Mouse (Mus musculus): ENCODE data around the gene Slc30a1. TPM values are rescaled to one million over a fixed set of nuclear protein-coding genes. Genes with fewer than 3 reads are reported as not detected.
A peak's percentile ranks its signal among the peaks of the same experiment; 100 is the strongest.

The Slc30a1 gene
- polyA plus RNA-seq, 1 experiment from 2014 or later = 2.1 TPM

GRCm38 (mm10) chr1:191926681-191927080 is 20.1 kb downstream of the Slc30a1 start:
- Histone ChIP-seq H3K4me3 (ENCODE audit: low read depth, low read length) (no peak overlapping the region), H3K4me1 (ENCODE audit: control insufficient read depth, insufficient read depth, low read length) (no peaks in the 10 kb centered on the region), H3K27me3 (ENCODE audit: control insufficient read depth, insufficient read depth, low read length) (no peaks in the 10 kb centered on the region), H3K27ac (ENCODE audit: low read depth, low read length) (no peak overlapping the region), H3K9me3 (ENCODE audit: control insufficient read depth, low read length) (no peaks in the 10 kb centered on the region), H3K4me2 (ENCODE audit: low read depth) (no peak overlapping the region), H3K36me3 (ENCODE audit: control insufficient read depth, insufficient read depth, low read length) (no peaks in the 10 kb centered on the region), H3K9ac (ENCODE audit: low read length) (no peak overlapping the region)
- DNase-seq (ENCODE audit: low spot score) (no peak), ATAC-seq (ENCODE audit: insufficient read depth, low FRiP score, low TSS enrichment) (no peak)
- WGBS = 67% methylated on average over 3 of the region's 3 CpGs

- Histone ChIP-seq H3K27me3 (ENCODE audit: control insufficient read depth, insufficient read depth, low read length) (no peaks in the 10 kb centered on the region), H3K4me2 (ENCODE audit: low read depth) (no peak overlapping the region), H3K27ac (ENCODE audit: low read depth, low read length) (no peak overlapping the region), H3K4me1 (ENCODE audit: control insufficient read depth, insufficient read depth, low read length) (no peaks in the 10 kb centered on the region; the same call in 1 of the 2 replicates), H3K4me3 (ENCODE audit: low read depth, low read length) (no peak overlapping the region), H3K36me3 (ENCODE audit: control insufficient read depth, insufficient read depth, low read length) (no peaks in the 10 kb centered on the region), H3K9ac (ENCODE audit: low read length) (no peak overlapping the region), H3K9me3 (ENCODE audit: control insufficient read depth, low read length) (no peaks in the 10 kb centered on the region)
- ATAC-seq (ENCODE audit: insufficient read depth, low FRiP score, low TSS enrichment) (no peak), DNase-seq (ENCODE audit: low spot score) (no peak)
- WGBS = 79% methylated on average over 7 of the region's 7 CpGs
These were observed 21.8 kb downstream of the Slc30a1 start for GRCm38 (mm10) chr1:191928345-191928744.

- H3K4me1 ChIP-seq (ENCODE audit: control insufficient read depth, insufficient read depth, low read length) = no peaks in the 10 kb centered on the region; the same call in 1 of the 2 replicates
- H3K9me3 ChIP-seq (ENCODE audit: control insufficient read depth, low read length) = no peaks in the 10 kb centered on the region
- H3K36me3 ChIP-seq (ENCODE audit: control insufficient read depth, insufficient read depth, low read length) = no peaks in the 10 kb centered on the region
- DNase-seq (ENCODE audit: low spot score) (peak; percentile 3), ATAC-seq (ENCODE audit: insufficient read depth, low FRiP score, low TSS enrichment) (no peak)
- H3K4me3 ChIP-seq (ENCODE audit: low read depth, low read length) = no peak overlapping the region
- H3K27me3 ChIP-seq (ENCODE audit: control insufficient read depth, insufficient read depth, low read length) = no peaks in the 10 kb centered on the region
- no peak overlapping the region for H3K27ac ChIP-seq (ENCODE audit: low read depth, low read length)
- H3K4me2 ChIP-seq (ENCODE audit: low read depth) = no peak overlapping the region
- no peak overlapping the region for H3K9ac ChIP-seq (ENCODE audit: low read length)
- WGBS = 74% methylated on average over 8 of the region's 8 CpGs
These were observed 22.5 kb downstream of the Slc30a1 start for GRCm38 (mm10) chr1:191929065-191929464.

- H3K36me3 ChIP-seq (ENCODE audit: control insufficient read depth, insufficient read depth, low read length) = no peaks in the 10 kb centered on the region
- ATAC-seq (ENCODE audit: insufficient read depth, low FRiP score, low TSS enrichment) (no peak), DNase-seq (ENCODE audit: low spot score) (peak; percentile 6)
- no peak overlapping the region for H3K27ac ChIP-seq (ENCODE audit: low read depth, low read length)
- H3K27me3 ChIP-seq (ENCODE audit: control insufficient read depth, insufficient read depth, low read length) = no peaks in the 10 kb centered on the region
- no peaks in the 10 kb centered on the region; the same call in 1 of the 2 replicates for H3K4me1 ChIP-seq (ENCODE audit: control insufficient read depth, insufficient read depth, low read length)
- WGBS = 70% methylated on average over 12 of the region's 12 CpGs
- no peaks in the 10 kb centered on the region for H3K9me3 ChIP-seq (ENCODE audit: control insufficient read depth, low read length)
- H3K9ac ChIP-seq (ENCODE audit: low read length) = no peak overlapping the region
- no peak overlapping the region for H3K4me3 ChIP-seq (ENCODE audit: low read depth, low read length)
- H3K4me2 ChIP-seq (ENCODE audit: low read depth) = no peak overlapping the region
These were observed 23.4 kb downstream of the Slc30a1 start for GRCm38 (mm10) chr1:191929897-191930524.

- H3K9me3 ChIP-seq (ENCODE audit: control insufficient read depth, low read length) = no peaks in the 10 kb centered on the region
- H3K27me3 ChIP-seq (ENCODE audit: control insufficient read depth, insufficient read depth, low read length) = no peaks in the 10 kb centered on the region
- no peaks in the 10 kb centered on the region for H3K36me3 ChIP-seq (ENCODE audit: control insufficient read depth, insufficient read depth, low read length)
- ATAC-seq (ENCODE audit: insufficient read depth, low FRiP score, low TSS enrichment) (no peak), DNase-seq (ENCODE audit: low spot score) (no peak)
- no peak overlapping the region for H3K4me2 ChIP-seq (ENCODE audit: low read depth)
- no peak overlapping the region for H3K9ac ChIP-seq (ENCODE audit: low read length)
- no peaks in the 10 kb centered on the region; the same call in 1 of the 2 replicates for H3K4me1 ChIP-seq (ENCODE audit: control insufficient read depth, insufficient read depth, low read length)
- H3K4me3 ChIP-seq (ENCODE audit: low read depth, low read length) = no peak overlapping the region
- 78% methylated on average over 3 of the region's 3 CpGs for WGBS
- H3K27ac ChIP-seq (ENCODE audit: low read depth, low read length) = no peak overlapping the region
These were observed 24.0 kb downstream of the Slc30a1 start for GRCm38 (mm10) chr1:191930525-191931105.

GRCm38 (mm10) chr1:191932286-191932985 is 25.9 kb downstream of the Slc30a1 start:
- 66% methylated on average over 8 of the region's 8 CpGs for WGBS
- no peak overlapping the region for H3K4me3 ChIP-seq (ENCODE audit: low read depth, low read length)
- DNase-seq (ENCODE audit: low spot score) (peak; percentile 9), ATAC-seq (ENCODE audit: insufficient read depth, low FRiP score, low TSS enrichment) (no peak)
- H3K36me3 ChIP-seq (ENCODE audit: control insufficient read depth, insufficient read depth, low read length) = no peaks in the 10 kb centered on the region
- H3K4me1 ChIP-seq (ENCODE audit: control insufficient read depth, insufficient read depth, low read length) = no peaks in the 10 kb centered on the region; the same call in 1 of the 2 replicates
- H3K4me2 ChIP-seq (ENCODE audit: low read depth) = no peak overlapping the region
- no peaks in the 10 kb centered on the region for H3K27me3 ChIP-seq (ENCODE audit: control insufficient read depth, insufficient read depth, low read length)
- no peaks in the 10 kb centered on the region for H3K9me3 ChIP-seq (ENCODE audit: control insufficient read depth, low read length)
- no peak overlapping the region for H3K27ac ChIP-seq (ENCODE audit: low read depth, low read length)
- no peak overlapping the region for H3K9ac ChIP-seq (ENCODE audit: low read length)

DNA sequence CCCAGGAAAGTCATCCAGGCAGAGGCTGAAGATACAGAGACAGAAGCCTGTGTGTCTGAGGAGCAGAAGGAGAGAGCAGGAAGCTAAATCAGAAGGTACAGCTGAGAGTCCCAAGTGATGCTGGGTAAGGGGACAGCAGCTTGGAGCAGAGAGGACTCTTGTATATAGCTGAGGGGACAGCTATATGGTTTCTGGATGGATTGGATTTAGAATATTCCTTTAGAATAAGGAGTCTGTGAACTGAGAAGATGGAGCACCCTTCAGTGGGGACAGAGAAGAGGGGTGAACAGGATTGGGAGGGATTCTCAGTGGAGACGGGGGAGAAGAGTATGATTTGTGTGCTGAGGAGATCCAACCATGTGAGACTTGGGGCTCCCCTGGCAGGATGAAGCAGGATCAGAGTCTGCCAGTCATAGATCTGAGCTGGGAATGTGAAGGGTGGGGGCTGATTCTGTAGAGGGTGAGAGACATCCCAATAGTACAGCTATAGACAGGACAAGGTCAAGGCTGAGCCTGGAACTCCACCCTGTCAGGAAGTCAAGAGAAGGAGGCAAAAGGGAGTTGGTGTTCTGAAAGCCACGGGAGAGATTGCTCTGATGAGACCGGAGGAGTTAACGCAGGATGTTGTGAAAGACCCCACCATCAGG is 26.5 kb downstream of the Slc30a1 start:
- H3K27me3 ChIP-seq (ENCODE audit: control insufficient read depth, insufficient read depth, low read length) = no peaks in the 10 kb centered on the region
- WGBS = 83% methylated on average over 4 of the region's 4 CpGs

DNA sequence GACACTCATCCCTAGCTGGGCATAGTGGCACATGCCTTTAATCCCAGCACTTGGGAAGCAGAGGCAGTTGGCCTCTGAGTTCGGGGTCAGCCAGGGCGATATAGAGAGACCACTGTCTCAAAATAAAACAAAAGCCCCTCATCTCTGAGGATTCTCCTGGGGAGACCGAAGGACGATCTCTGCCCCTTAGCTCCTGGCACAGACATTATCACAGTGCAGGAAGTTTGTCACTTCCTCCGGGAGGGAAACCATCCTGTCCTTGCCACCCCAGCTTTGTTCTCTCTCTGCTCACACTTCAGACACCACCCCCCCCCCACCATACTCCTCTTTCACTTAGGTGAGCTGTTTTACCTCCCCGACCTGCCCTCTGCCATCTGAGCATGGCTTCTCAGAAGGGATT is 37.1 kb downstream of the Slc30a1 start:
- no peak for DNase-seq (ENCODE audit: low spot score)
- Histone ChIP-seq H3K27me3 (ENCODE audit: control insufficient read depth, insufficient read depth, low read length) (no peaks in the 10 kb centered on the region), H3K4me1 (ENCODE audit: control insufficient read depth, insufficient read depth, low read length) (no peaks in the 10 kb centered on the region), H3K27ac (ENCODE audit: low read depth, low read length) (no peak overlapping the region), H3K36me3 (ENCODE audit: control insufficient read depth, insufficient read depth, low read length) (no peaks in the 10 kb centered on the region), H3K9me3 (ENCODE audit: control insufficient read depth, low read length) (no peaks in the 10 kb centered on the region), H3K9ac (ENCODE audit: low read length) (no peak overlapping the region), H3K4me2 (ENCODE audit: low read depth) (no peak overlapping the region), H3K4me3 (ENCODE audit: low read depth, low read length) (no peak overlapping the region)
- no peak for ATAC-seq (ENCODE audit: insufficient read depth, low FRiP score, low TSS enrichment)
- WGBS = 87% methylated on average over 6 of the region's 6 CpGs

More for the DNA sequence above, 26.5 kb downstream of the Slc30a1 start:
- peak; percentile 8 for DNase-seq (ENCODE audit: low spot score)
- H3K27ac ChIP-seq (ENCODE audit: low read depth, low read length) = no peak overlapping the region
- H3K36me3 ChIP-seq (ENCODE audit: control insufficient read depth, insufficient read depth, low read length) = no peaks in the 10 kb centered on the region
- H3K9me3 ChIP-seq (ENCODE audit: control insufficient read depth, low read length) = no peaks in the 10 kb centered on the region
- no peak overlapping the region for H3K4me3 ChIP-seq (ENCODE audit: low read depth, low read length)
- H3K9ac ChIP-seq (ENCODE audit: low read length) = no peak overlapping the region
- H3K4me1 ChIP-seq (ENCODE audit: control insufficient read depth, insufficient read depth, low read length) = no peaks in the 10 kb centered on the region; the same call in 1 of the 2 replicates
- H3K4me2 ChIP-seq (ENCODE audit: low read depth) = no peak overlapping the region
- ATAC-seq (ENCODE audit: insufficient read depth, low FRiP score, low TSS enrichment) = no peak
